Mouse (Mus musculus): ENCODE measurements around the gene Parvb. TPM values are rescaled to one million over a fixed set of nuclear protein-coding genes. Genes with fewer than 3 reads are reported as not detected.

Parvb gene
- polyA plus RNA-seq, 1 experiment from 2014 or later: 2.8 TPM

GRCm38 (mm10) chr15:84211564-84211963, 20.3 kb upstream of the Parvb start:
- Histone ChIP-seq H3K4me2 (replicated peaks; ENCODE audit: low read depth) (no peak overlapping the region), H3K27me3 (replicated peaks; ENCODE audit: control insufficient read depth, insufficient read depth, low read length) (no peaks in the 10 kb centered on the region), H3K27ac (ENCODE audit: low read depth, low read length) (no peak overlapping the region), H3K4me1 (replicated peaks; ENCODE audit: control insufficient read depth, insufficient read depth, low read length) (no peaks in the 10 kb centered on the region), H3K36me3 (ENCODE audit: control insufficient read depth, insufficient read depth) (peaks cover 59% of the 10 kb centered on the region), H3K4me3 (ENCODE audit: low read depth, low read length) (no peak overlapping the region), H3K9ac (ENCODE audit: low read depth, low read length) (no peak overlapping the region), H3K9me3 (ENCODE audit: control insufficient read depth) (no peaks in the 10 kb centered on the region)
- 0 out of 2 replicates have a peak, but pooled peaks have one; percentile 2 for ATAC-seq
- WGBS: 82% methylated on average over 4 of the region's 4 CpGs
- TF ChIP-seq CTCF (IDR thresholded peaks at IDR 0.05; ENCODE audit: low read depth): no peak

GRCm38 (mm10) chr15:84212031-84212755, 19.6 kb upstream of the Parvb start:
- H3K4me2 ChIP-seq (replicated peaks; ENCODE audit: low read depth): no peak overlapping the region
- H3K27ac ChIP-seq (ENCODE audit: low read depth, low read length): no peak overlapping the region
- H3K27me3 ChIP-seq (replicated peaks; ENCODE audit: control insufficient read depth, insufficient read depth, low read length): no peaks in the 10 kb centered on the region
- WGBS: 47% methylated on average over 6 of the region's 6 CpGs
- no peaks in the 10 kb centered on the region for H3K9me3 ChIP-seq (ENCODE audit: control insufficient read depth)
- peaks cover 53% of the 10 kb centered on the region for H3K36me3 ChIP-seq (ENCODE audit: control insufficient read depth, insufficient read depth)
- peak; percentile 99 for TF ChIP-seq CTCF (IDR thresholded peaks at IDR 0.05; ENCODE audit: low read depth)
- H3K4me3 ChIP-seq (ENCODE audit: low read depth, low read length): no peak overlapping the region
- peak; percentile 17 for ATAC-seq
- no peaks in the 10 kb centered on the region for H3K4me1 ChIP-seq (replicated peaks; ENCODE audit: control insufficient read depth, insufficient read depth, low read length)
- H3K9ac ChIP-seq (ENCODE audit: low read depth, low read length): no peak overlapping the region

- Histone ChIP-seq H3K9ac (ENCODE audit: low read depth, low read length) (no peak overlapping the region), H3K27ac (ENCODE audit: low read depth, low read length) (no peak overlapping the region), H3K9me3 (ENCODE audit: control insufficient read depth) (no peaks in the 10 kb centered on the region), H3K4me2 (replicated peaks; ENCODE audit: low read depth) (no peak overlapping the region), H3K4me1 (replicated peaks; ENCODE audit: control insufficient read depth, insufficient read depth, low read length) (no peaks in the 10 kb centered on the region), H3K36me3 (ENCODE audit: control insufficient read depth, insufficient read depth) (peaks cover 49% of the 10 kb centered on the region), H3K27me3 (replicated peaks; ENCODE audit: control insufficient read depth, insufficient read depth, low read length) (no peaks in the 10 kb centered on the region), H3K4me3 (ENCODE audit: low read depth, low read length) (no peak overlapping the region)
- WGBS: 88% methylated on average over 2 of the region's 2 CpGs
- no peak for ATAC-seq
- no peak for TF ChIP-seq CTCF (IDR thresholded peaks at IDR 0.05; ENCODE audit: low read depth)
Observed at GRCm38 (mm10) chr15:84212756-84213105, 19.1 kb upstream of the Parvb start.

GRCm38 (mm10) chr15:84213162-84213739, 18.6 kb upstream of the Parvb start:
- Histone ChIP-seq H3K36me3 (ENCODE audit: control insufficient read depth, insufficient read depth) (peaks cover 45% of the 10 kb centered on the region), H3K4me2 (replicated peaks; ENCODE audit: low read depth) (no peak overlapping the region), H3K4me1 (replicated peaks; ENCODE audit: control insufficient read depth, insufficient read depth, low read length) (no peaks in the 10 kb centered on the region), H3K9ac (ENCODE audit: low read depth, low read length) (no peak overlapping the region), H3K27ac (ENCODE audit: low read depth, low read length) (no peak overlapping the region), H3K9me3 (ENCODE audit: control insufficient read depth) (no peaks in the 10 kb centered on the region), H3K4me3 (ENCODE audit: low read depth, low read length) (no peak overlapping the region), H3K27me3 (replicated peaks; ENCODE audit: control insufficient read depth, insufficient read depth, low read length) (no peaks in the 10 kb centered on the region)
- no peak for TF ChIP-seq CTCF (IDR thresholded peaks at IDR 0.05; ENCODE audit: low read depth)
- WGBS: 83% methylated on average over 6 of the region's 6 CpGs
- no peak for ATAC-seq

GRCm38 (mm10) chr15:84214476-84214875, 17.4 kb upstream of the Parvb start:
- no peak overlapping the region for H3K4me3 ChIP-seq (ENCODE audit: low read depth, low read length)
- 89% methylated on average over 7 of the region's 7 CpGs for WGBS
- no peaks in the 10 kb centered on the region for H3K9me3 ChIP-seq (ENCODE audit: control insufficient read depth)
- no peak overlapping the region for H3K27ac ChIP-seq (ENCODE audit: low read depth, low read length)
- no peak for ATAC-seq
- H3K9ac ChIP-seq (ENCODE audit: low read depth, low read length): no peak overlapping the region
- H3K4me2 ChIP-seq (replicated peaks; ENCODE audit: low read depth): no peak overlapping the region
- H3K27me3 ChIP-seq (replicated peaks; ENCODE audit: control insufficient read depth, insufficient read depth, low read length): no peaks in the 10 kb centered on the region
- TF ChIP-seq CTCF (IDR thresholded peaks at IDR 0.05; ENCODE audit: low read depth): no peak
- peaks cover 35% of the 10 kb centered on the region for H3K36me3 ChIP-seq (ENCODE audit: control insufficient read depth, insufficient read depth)
- H3K4me1 ChIP-seq (replicated peaks; ENCODE audit: control insufficient read depth, insufficient read depth, low read length): no peaks in the 10 kb centered on the region

- ATAC-seq: no peak
- Histone ChIP-seq H3K36me3 (ENCODE audit: control insufficient read depth, insufficient read depth) (peaks cover 27% of the 10 kb centered on the region), H3K9ac (ENCODE audit: low read depth, low read length) (no peak overlapping the region), H3K4me1 (replicated peaks; ENCODE audit: control insufficient read depth, insufficient read depth, low read length) (no peaks in the 10 kb centered on the region), H3K4me2 (replicated peaks; ENCODE audit: low read depth) (no peak overlapping the region), H3K27ac (ENCODE audit: low read depth, low read length) (no peak overlapping the region; the same call in 1 of the 2 replicates), H3K9me3 (ENCODE audit: control insufficient read depth) (no peaks in the 10 kb centered on the region), H3K4me3 (ENCODE audit: low read depth, low read length) (no peak overlapping the region), H3K27me3 (replicated peaks; ENCODE audit: control insufficient read depth, insufficient read depth, low read length) (no peaks in the 10 kb centered on the region)
- 70% methylated on average over 2 of the region's 2 CpGs for WGBS
- no peak for TF ChIP-seq CTCF (IDR thresholded peaks at IDR 0.05; ENCODE audit: low read depth)
Observed at GRCm38 (mm10) chr15:84215273-84215672, 16.6 kb upstream of the Parvb start.

Measured in intestine, postnatal 0 days (tissue).